Mouse (Mus musculus) WW6 (cell line): ENCODE results near the gene Pacsin3.
"Not testable (repeated sequence)": the region's sequence is repeated elsewhere in the genome, so short reads cannot be mapped to it uniquely, and the experiment has no call there.

Experiments used
- DNase-seq: peaks from one replicate; pipeline ENCODE4 v3.0.0-alpha.2; 2013; ENCODE audit warnings: low read depth, low spot score

The Pacsin3 gene

GRCm38 (mm10) chr2:91255661-91256150 is at the start of gene Pacsin3:
Gene Pacsin3 (plus strand): TSS chr2:91255954.
- DNase-seq, result no peak

DNA sequence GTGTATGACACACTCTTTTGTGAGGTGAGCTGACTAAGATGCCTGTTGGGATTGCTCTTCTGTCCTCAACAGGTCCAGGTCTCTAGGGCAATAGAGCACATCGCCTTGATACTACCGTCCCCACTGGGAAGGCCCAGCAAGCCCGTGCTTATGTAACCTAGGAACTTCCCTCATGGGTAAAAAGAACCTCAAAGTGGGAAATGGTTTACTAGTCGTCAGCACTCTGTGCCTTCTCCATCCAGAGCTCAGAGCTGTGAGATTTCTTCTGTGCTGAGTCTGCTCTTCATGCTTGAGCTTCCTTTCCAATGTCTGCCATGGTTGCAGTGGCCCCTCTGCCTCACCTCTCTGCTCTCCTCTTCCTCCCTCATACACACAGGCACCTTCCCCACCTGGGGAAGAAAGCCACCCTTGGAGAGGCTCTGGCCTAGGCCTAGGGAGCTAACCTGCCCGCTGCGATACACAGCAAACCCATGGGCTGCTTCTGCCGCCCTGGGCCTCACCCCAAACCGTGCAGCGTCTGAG is 49.4 kb upstream of the Pacsin3 start:
- no peak for DNase-seq

DNA sequence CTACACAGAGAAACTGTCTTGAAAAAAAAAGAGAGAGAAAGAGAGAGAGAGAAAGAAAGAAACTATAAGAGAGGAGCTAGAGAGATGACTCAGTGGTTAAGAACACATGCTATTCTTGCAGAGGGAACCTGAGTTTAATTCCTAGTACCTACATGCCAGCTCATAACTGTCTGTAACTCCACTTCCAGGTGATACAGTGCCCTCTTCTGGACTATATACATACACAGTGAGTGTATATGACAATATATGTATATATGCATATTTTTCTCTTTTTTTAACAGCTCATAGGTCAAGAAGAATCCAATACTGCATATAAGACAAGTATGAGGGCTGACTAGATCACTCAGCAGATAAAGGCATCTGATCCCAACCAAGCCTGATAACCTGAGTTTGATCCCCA is 42.4 kb upstream of the Pacsin3 start:
- DNase-seq, result no peak

- DNase-seq, result no peak
Observed at GRCm38 (mm10) chr2:91217032-91217431, 38.7 kb upstream of the Pacsin3 start.

DNA sequence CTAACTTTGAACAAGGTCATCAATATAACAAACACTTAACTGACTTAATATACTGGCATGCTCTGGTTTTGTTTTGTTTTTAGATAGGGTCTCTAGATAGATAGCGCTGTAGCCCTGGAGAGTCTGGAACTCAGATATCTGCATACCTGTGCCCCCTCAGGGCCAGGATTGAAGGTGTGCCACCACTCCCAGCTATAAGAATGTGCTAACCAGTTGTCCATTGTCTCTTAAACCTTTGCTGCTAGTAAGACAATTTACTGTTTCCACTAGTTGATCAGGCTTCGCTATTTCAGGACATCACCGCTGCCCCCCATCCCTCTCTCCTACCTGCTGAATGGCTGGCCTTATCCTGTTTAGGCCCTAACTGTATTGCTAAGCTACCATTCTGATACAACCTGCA is 35.3 kb upstream of the Pacsin3 start:
- no peak for DNase-seq

GRCm38 (mm10) chr2:91223614-91224013 is 32.1 kb upstream of the Pacsin3 start:
- DNase-seq, result no peak

DNA sequence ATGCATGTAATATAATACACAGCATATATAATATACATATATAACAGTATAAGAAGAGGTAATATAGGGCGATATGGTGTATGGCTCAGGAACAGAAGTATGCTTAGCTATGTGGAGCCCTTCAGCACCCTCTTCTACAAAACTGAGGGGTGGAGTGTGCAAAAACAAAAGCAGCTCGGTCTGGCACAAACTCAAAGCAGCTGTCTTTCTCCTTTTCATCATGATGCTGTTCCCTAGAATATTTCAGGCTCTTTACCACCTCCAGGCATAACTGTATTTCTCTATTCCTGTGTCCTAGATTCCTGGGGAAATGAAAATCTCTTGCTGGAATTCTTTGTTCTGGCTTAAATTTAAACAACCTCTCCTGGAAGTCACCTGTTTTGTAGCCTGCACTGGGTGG is 26.0 kb upstream of the Pacsin3 start:
- no peak for DNase-seq

DNA sequence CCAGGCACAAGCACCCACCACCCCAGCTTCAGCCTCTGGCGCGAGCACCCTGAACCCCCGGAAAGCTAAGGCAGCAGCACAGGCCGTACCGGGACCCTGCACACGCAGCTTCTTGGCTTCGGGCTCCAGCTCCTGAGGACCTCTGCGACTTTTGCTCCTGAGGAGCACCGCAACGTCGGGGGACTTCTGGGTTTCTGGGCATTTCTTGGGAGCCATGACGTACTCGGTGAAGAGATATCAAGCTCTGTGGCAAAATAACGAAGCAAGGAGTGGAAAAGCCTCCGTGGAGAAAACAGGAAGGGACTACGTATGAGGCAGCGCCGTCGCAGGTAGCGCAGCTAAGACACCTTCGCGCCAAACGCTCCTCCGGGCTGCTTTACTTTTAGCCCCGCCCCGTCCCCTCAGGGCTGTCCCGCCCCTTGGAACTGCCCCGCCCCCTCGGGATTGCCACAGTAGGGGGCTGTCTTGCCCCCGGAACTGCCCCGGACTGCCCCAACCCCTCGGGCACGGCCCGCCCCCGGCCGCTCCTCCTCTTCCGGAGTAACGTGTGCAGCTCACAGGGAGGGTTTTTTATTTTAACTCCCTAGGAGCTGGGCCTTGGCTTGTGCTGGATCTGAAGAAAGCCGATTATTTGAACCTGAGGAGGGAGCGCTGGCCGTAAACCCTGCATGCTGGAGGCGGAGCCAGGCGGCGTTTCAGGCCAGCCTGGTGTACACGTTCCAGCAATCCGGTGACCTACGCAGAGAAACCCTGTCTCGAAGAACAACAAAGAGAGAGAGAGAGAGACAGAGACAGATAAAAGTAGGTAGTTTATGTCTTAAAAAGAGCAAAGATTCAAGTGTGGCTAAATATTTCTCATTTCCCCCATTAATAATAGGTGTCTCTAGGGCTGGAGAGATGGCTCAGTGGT is 18.9 kb upstream of the Pacsin3 start, which contains the start of gene Ddb2:
Gene Ddb2, minus strand, starts transcription at position 382 of the 910 bp plus-strand sequence.
- DNase-seq, result peak; percentile 90

GRCm38 (mm10) chr2:91237511-91238080 is 18.2 kb upstream of the Pacsin3 start:
- DNase-seq, result not testable (repeated sequence)

- DNase-seq, result no peak
Observed at GRCm38 (mm10) chr2:91242547-91242946, 13.2 kb upstream of the Pacsin3 start.

GRCm38 (mm10) chr2:91243416-91243815 is 12.3 kb upstream of the Pacsin3 start:
- no peak for DNase-seq

- DNase-seq, result no peak
Observed at GRCm38 (mm10) chr2:91244557-91245228, 11.1 kb upstream of the Pacsin3 start.

DNA sequence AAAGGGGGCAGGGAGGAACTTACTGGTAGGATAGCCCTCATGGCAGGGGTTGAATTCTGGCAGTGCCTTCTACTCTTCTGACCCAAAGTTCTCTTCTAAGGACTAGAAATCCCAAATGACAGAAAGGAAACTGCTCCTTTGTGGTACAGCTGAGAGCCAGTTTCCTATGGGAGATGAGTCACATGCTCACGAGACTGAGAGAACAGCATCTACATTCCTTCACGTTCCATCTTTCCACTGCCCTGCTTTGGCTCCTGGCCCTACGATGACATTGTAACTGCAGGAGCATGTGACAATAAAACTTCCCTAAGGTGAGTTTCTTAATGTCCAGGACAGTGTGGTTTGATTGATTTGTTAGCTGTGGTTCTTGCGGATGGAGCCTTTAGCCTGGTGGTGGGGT is 7.4 kb upstream of the Pacsin3 start:
- no peak for DNase-seq

DNA sequence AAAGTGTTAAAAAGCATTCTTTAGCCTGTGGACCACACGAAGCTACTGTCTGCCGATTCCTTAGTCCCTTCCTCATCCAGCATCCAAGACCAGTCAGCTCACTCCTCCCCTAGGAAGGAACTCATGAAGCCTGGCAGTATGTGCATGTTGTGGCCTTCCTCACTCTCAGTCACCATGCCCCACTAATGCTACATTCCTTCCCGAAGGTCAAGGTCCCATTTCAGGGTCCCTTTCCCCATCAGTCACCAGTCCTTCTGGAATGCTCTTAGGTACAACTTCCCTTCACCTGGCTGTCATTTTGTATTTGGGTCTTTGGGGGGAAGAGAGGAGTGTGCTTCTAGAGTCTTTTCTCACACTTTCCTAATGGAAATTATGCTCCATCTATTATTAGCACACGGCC is 3.8 kb upstream of the Pacsin3 start:
- DNase-seq, result no peak

- no peak for DNase-seq
Observed at GRCm38 (mm10) chr2:91252512-91252911, 3.2 kb upstream of the Pacsin3 start.

- no peak for DNase-seq
Observed at GRCm38 (mm10) chr2:91254725-91255380, 901 bp upstream of the Pacsin3 start.

- no peak for DNase-seq
Observed at GRCm38 (mm10) chr2:91256256-91257125, 737 bp downstream of the Pacsin3 start.

DNA sequence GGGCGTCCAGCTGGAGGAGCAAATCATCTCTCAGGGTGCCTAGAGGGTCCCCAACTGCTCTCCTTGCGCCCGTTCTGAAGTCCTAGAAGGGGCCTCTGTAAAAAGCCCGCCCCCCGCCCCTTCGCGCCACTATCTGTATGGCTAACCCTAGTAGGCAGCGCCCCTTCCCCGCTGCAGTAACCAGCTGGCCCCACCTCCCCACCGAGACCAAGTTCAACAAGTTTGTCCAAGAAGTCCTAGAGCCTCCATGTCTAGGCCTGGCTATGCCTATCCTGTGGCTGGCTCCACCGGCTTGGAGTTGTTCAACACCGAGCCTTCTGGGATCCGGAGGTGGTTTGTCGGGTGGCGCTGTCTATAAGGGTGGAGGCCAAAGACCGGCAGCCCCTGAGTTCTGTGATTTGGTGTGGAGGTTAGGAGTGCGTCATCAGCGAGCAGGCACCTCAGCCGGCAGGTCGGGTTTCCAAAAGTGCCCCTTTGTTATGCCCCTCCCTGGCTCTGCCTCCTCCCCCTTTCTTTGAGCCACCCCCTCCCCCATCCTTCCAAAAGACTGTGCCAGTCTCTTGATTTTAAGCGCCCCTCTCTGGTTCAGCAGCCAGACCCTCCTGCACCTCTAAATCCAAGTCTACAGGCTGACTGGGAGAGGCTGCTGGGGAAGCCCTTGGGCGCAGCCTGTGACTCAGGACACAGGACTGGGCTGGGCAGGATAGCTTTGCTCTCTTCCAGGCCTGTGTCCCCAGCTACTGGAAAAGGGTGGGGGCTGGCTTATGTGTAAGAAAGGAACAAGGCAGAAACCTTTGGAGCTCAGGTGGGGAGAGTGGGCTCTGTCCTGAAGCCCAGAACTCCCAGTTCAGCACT is 1.6 kb downstream of the Pacsin3 start:
- peak; percentile 40 for DNase-seq

DNA sequence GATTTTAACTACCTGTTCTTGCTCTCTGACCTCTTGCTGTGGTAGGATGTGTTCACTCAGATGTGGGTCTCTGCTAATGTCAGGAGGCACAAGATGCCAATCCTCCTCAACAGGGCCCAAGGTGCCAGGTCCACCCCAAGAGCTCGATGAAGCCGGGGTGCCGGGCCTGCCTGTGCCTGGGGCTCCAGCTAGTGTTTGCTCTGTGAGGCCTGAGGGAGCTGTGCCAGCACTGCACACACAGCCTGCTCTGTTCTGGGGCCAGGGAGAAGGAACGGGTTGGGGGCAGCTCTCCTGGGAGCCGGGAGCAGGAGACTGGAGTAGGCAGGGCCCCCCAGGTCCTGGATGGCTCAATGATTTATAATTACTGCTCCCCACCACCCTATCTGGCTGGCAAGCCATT is 2.3 kb downstream of the Pacsin3 start:
- DNase-seq, result no peak

DNA sequence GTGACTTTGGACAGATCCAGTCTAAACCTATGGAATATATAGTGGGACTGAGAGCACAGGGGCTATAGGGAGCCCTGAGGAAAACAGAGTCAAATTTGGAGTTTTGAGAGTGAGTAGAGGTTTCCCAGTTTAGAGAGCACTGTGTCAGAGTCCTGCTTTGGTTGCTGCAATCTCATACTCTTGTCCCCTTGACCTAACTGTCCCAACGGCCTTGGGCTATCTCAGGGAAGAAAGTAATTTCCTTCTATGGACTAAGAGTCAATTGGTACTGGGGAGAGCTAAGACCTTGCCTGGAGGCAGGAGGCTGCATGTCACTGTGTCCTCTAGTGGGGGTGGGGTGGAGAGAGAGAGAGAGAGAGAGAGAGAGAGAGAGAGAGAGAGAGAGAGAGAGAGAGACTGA is 3.1 kb downstream of the Pacsin3 start:
- DNase-seq, result no peak
